Mouse (Mus musculus) CD4-positive, CD25-positive, alpha-beta regulatory T cell, adult 2 months (primary cell): Measurements from ENCODE around the gene Spag16.
A peak's percentile ranks its signal among the peaks of the same experiment; 100 is the strongest.

Experiments
- DNase-seq: peaks from one replicate; pipeline ENCODE4 v3.0.0-alpha.2; 2012; ENCODE audit warnings: low read depth, low spot score

Gene Spag16

GRCm38 (mm10) chr1:70442209-70443080 lies 615.7 kb downstream of the Spag16 start:
- no peak for DNase-seq

- DNase-seq, result no peak
These were observed 653.1 kb downstream of the Spag16 start for GRCm38 (mm10) chr1:70479864-70480263.

GRCm38 (mm10) chr1:70518918-70519317 lies 692.1 kb downstream of the Spag16 start:
- no peak for DNase-seq

GRCm38 (mm10) chr1:70527134-70527533 lies 700.4 kb downstream of the Spag16 start:
- no peak for DNase-seq

GRCm38 (mm10) chr1:70529771-70530170 lies 703.0 kb downstream of the Spag16 start:
- no peak for DNase-seq

GRCm38 (mm10) chr1:70551839-70552238 lies 725.1 kb downstream of the Spag16 start:
- no peak for DNase-seq

- DNase-seq, result no peak
These were observed 795.0 kb downstream of the Spag16 start for GRCm38 (mm10) chr1:70621805-70622204.

GRCm38 (mm10) chr1:70624803-70625460 lies 798.2 kb downstream of the Spag16 start:
- DNase-seq, result no peak

- DNase-seq, result no peak
These were observed 825.9 kb downstream of the Spag16 start for GRCm38 (mm10) chr1:70652719-70653118.

GRCm38 (mm10) chr1:70692529-70692928 lies 865.8 kb downstream of the Spag16 start:
- DNase-seq, result no peak

- no peak for DNase-seq
These were observed 873.5 kb downstream of the Spag16 start for GRCm38 (mm10) chr1:70700270-70700669.

- DNase-seq, result no peak
These were observed 877.2 kb downstream of the Spag16 start for GRCm38 (mm10) chr1:70703934-70704333.

- DNase-seq, result no peak
These were observed 879.1 kb downstream of the Spag16 start for GRCm38 (mm10) chr1:70705821-70706220.

GRCm38 (mm10) chr1:70725045-70725444 lies 898.3 kb downstream of the Spag16 start:
- DNase-seq, result no peak

GRCm38 (mm10) chr1:70725655-70726066 lies 898.9 kb downstream of the Spag16 start, which contains the start of gene Vwc2l:
Gene Vwc2l, plus strand, starts transcription at chr1:70725715.
- peak; percentile 1 for DNase-seq
